Mouse (Mus musculus) liver, postnatal 0 days (tissue): ENCODE measurements around the gene Gm37240. TPM values are rescaled to one million over a fixed set of nuclear protein-coding genes. Genes with fewer than 3 reads are reported as not detected.

ENCODE experiments used
- ATAC-seq: fragments of 200-750 bp; cut with Nextera tagmentation; 2 replicates; pipeline ENCODE4 v1.8.0; 2017; ENCODE audit warnings: mild to moderate bottlenecking, moderate library complexity
- DNase-seq: peaks from one replicate; pipeline ENCODE4 v3.0.0-alpha.2; 2016
- H3K27ac ChIP-seq: fragments of 300-500 bp; sonication (generic); 2 replicates; pipeline ENCODE4 v1.5.1; 2014; ENCODE audit warnings: antibody characterized with exemption, moderate library complexity, mild to moderate bottlenecking, low read depth
- H3K27me3 ChIP-seq: fragments of 300-500 bp; sonication (generic); 2 replicates; pipeline ENCODE4 v1.6.1; 2014; ENCODE audit warnings: low read length, control low read depth, mixed read lengths; ENCODE audit not compliant: insufficient read depth
- H3K36me3 ChIP-seq: fragments of 300-500 bp; sonication (generic); replicated peaks from 2 replicates; pipeline ENCODE4 v1.6.1; 2014; ENCODE audit warnings: mild to moderate bottlenecking, control low read depth, low read length, moderate library complexity, mixed read lengths; ENCODE audit not compliant: insufficient read depth
- H3K4me1 ChIP-seq: fragments of 300-500 bp; sonication (generic); 2 replicates; pipeline ENCODE4 v1.6.1; 2014; ENCODE audit warnings: antibody characterized with exemption, mild to moderate bottlenecking, control low read depth; ENCODE audit not compliant: insufficient read depth
- H3K4me2 ChIP-seq: fragments of 300-500 bp; sonication (generic); 2 replicates; pipeline ENCODE4 v1.6.1; 2014; ENCODE audit warnings: low read depth, mild to moderate bottlenecking, low read length, moderate library complexity, mixed read lengths
- H3K4me3 ChIP-seq: fragments of 300-500 bp; sonication (generic); 2 replicates; pipeline ENCODE4 v1.5.1; 2014; ENCODE audit warnings: low read depth, low read length
- H3K9ac ChIP-seq: fragments of 300-500 bp; sonication (generic); replicated peaks from 2 replicates; pipeline ENCODE4 v1.6.1; 2014; ENCODE audit warnings: mild to moderate bottlenecking, moderate library complexity
- H3K9me3 ChIP-seq: fragments of 300-500 bp; sonication (generic); 2 replicates; pipeline ENCODE4 v1.6.1; 2016; ENCODE audit warnings: mild to moderate bottlenecking, control low read depth, low read length, mixed read lengths
- CTCF ChIP-seq: sonication (generic); IDR thresholded peaks from 2 replicates; pipeline ENCODE4 v1.5.1; 2016; ENCODE audit warnings: antibody characterized with exemption, low read depth
- EP300 ChIP-seq: IDR thresholded peaks from 2 replicates; pipeline ENCODE4 v1.6.1; 2016; ENCODE audit warnings: antibody characterized with exemption, low read depth, mild to moderate bottlenecking
- WGBS: fragments of 180-500 bp; shearing (Covaris S2); extraction: QIAGEN DNeasy Blood & Tissue Kit; methylation state at CpG from one replicate; pipeline ENCODE4 v1.1.7; 2014; ENCODE audit not compliant: insufficient replicate concordance; 5-methylcytosine and 5-hydroxymethylcytosine counted together
- polyA plus RNA-seq: library from polyadenylated mRNA; unstranded; fragments of >200 nt; fragmentation: Nextera tagmentation; extraction: Ambion mirVana; gene quantifications from 2 replicates; pipeline ENCODE4 v1.2.1, GENCODE M21; 2015

The Gm37240 gene
- polyA plus RNA-seq, 1 experiment from 2014 or later = 0.72 TPM

GRCm38 (mm10) chr3:85168816-85169215 lies 718.5 kb downstream of the Gm37240 start:
- TF ChIP-seq CTCF (no peak), EP300 (no peak)
- Histone ChIP-seq H3K4me3 (no peak overlapping the region), H3K27ac (no peak overlapping the region), H3K36me3 (no peaks in the 10 kb centered on the region), H3K9ac (no peak overlapping the region), H3K4me2 (no peak overlapping the region), H3K9me3 (no peaks in the 10 kb centered on the region), H3K27me3 (no peaks in the 10 kb centered on the region), H3K4me1 (no peaks in the 10 kb centered on the region)
- 77% methylated on average over 2 of the region's 2 CpGs for WGBS
- DNase-seq (no peak), ATAC-seq (no peak)

GRCm38 (mm10) chr3:85164931-85165330 lies 722.4 kb downstream of the Gm37240 start:
- no peak for TF ChIP-seq EP300
- TF ChIP-seq CTCF = no peak
- H3K9ac ChIP-seq = no peak overlapping the region
- H3K4me1 ChIP-seq = no peaks in the 10 kb centered on the region
- H3K27ac ChIP-seq = no peak overlapping the region
- no peaks in the 10 kb centered on the region for H3K27me3 ChIP-seq
- 34% methylated on average over 1 of the region's 1 CpGs for WGBS
- no peak for ATAC-seq
- no peaks in the 10 kb centered on the region for H3K9me3 ChIP-seq
- no peak for DNase-seq
- no peaks in the 10 kb centered on the region for H3K36me3 ChIP-seq
- no peak overlapping the region for H3K4me2 ChIP-seq
- H3K4me3 ChIP-seq = no peak overlapping the region

GRCm38 (mm10) chr3:85163396-85163795 lies 723.9 kb downstream of the Gm37240 start:
- Histone ChIP-seq H3K9ac (no peak overlapping the region), H3K4me2 (no peak overlapping the region), H3K4me1 (no peaks in the 10 kb centered on the region), H3K36me3 (no peaks in the 10 kb centered on the region), H3K27ac (no peak overlapping the region), H3K27me3 (no peaks in the 10 kb centered on the region), H3K4me3 (no peak overlapping the region), H3K9me3 (no peaks in the 10 kb centered on the region)
- DNase-seq (no peak), ATAC-seq (no peak)
- 89% methylated on average over 5 of the region's 5 CpGs for WGBS
- no peak for TF ChIP-seq CTCF
- TF ChIP-seq EP300 = no peak

- Histone ChIP-seq H3K9ac (no peak overlapping the region), H3K36me3 (no peaks in the 10 kb centered on the region), H3K4me1 (no peaks in the 10 kb centered on the region), H3K27me3 (no peaks in the 10 kb centered on the region), H3K9me3 (no peaks in the 10 kb centered on the region), H3K27ac (no peak overlapping the region), H3K4me2 (no peak overlapping the region), H3K4me3 (no peak overlapping the region)
- TF ChIP-seq EP300 = no peak
- TF ChIP-seq CTCF = no peak
- no peak for DNase-seq
- no peak for ATAC-seq
- 64% methylated on average over 3 of the region's 3 CpGs for WGBS
Observed at GRCm38 (mm10) chr3:85162430-85162829, 724.9 kb downstream of the Gm37240 start.

GRCm38 (mm10) chr3:85160816-85161215 lies 726.5 kb downstream of the Gm37240 start:
- TF ChIP-seq CTCF = no peak
- TF ChIP-seq EP300 = no peak
- 79% methylated on average over 10 of the region's 10 CpGs for WGBS
- Histone ChIP-seq H3K27ac (no peak overlapping the region), H3K27me3 (no peaks in the 10 kb centered on the region), H3K36me3 (no peaks in the 10 kb centered on the region), H3K4me2 (no peak overlapping the region), H3K9me3 (no peaks in the 10 kb centered on the region), H3K4me3 (no peak overlapping the region), H3K4me1 (no peaks in the 10 kb centered on the region), H3K9ac (no peak overlapping the region)
- no peak for DNase-seq
- no peak for ATAC-seq

GRCm38 (mm10) chr3:85159631-85160030 lies 727.7 kb downstream of the Gm37240 start:
- DNase-seq (no peak), ATAC-seq (no peak)
- no peak overlapping the region for H3K4me3 ChIP-seq
- no peak overlapping the region for H3K4me2 ChIP-seq
- H3K9me3 ChIP-seq = no peaks in the 10 kb centered on the region
- TF ChIP-seq EP300 = no peak
- TF ChIP-seq CTCF = no peak
- H3K9ac ChIP-seq = no peak overlapping the region
- no peaks in the 10 kb centered on the region for H3K27me3 ChIP-seq
- H3K27ac ChIP-seq = no peak overlapping the region
- 82% methylated on average over 6 of the region's 6 CpGs for WGBS
- H3K4me1 ChIP-seq = no peaks in the 10 kb centered on the region
- H3K36me3 ChIP-seq = no peaks in the 10 kb centered on the region

- no peak overlapping the region for H3K27ac ChIP-seq
- H3K27me3 ChIP-seq = no peaks in the 10 kb centered on the region
- H3K9ac ChIP-seq = no peak overlapping the region
- H3K9me3 ChIP-seq = no peaks in the 10 kb centered on the region
- 66% methylated on average over 4 of the region's 4 CpGs for WGBS
- no peak overlapping the region for H3K4me3 ChIP-seq
- H3K4me2 ChIP-seq = no peak overlapping the region
- DNase-seq (no peak), ATAC-seq (no peak)
- no peaks in the 10 kb centered on the region for H3K4me1 ChIP-seq
- no peaks in the 10 kb centered on the region for H3K36me3 ChIP-seq
- no peak for TF ChIP-seq CTCF
- no peak for TF ChIP-seq EP300
Observed at GRCm38 (mm10) chr3:85148816-85149215, 738.5 kb downstream of the Gm37240 start.
